Mouse (Mus musculus) myocyte (in vitro differentiated cells): ENCODE data around the gene Hcrtr1. TPM values are rescaled to one million over a fixed set of nuclear protein-coding genes. Genes with fewer than 3 reads are reported as not detected.

Experiments
- H3K27me3 ChIP-seq: one replicate; pipeline ENCODE4 v1.6.1; 2011; ENCODE audit not compliant: control insufficient read depth, insufficient read depth, insufficient read length
- H3K36me3 ChIP-seq: one replicate; pipeline ENCODE4 v1.6.1; 2011; ENCODE audit not compliant: control insufficient read depth, insufficient read depth
- H3K4me2 ChIP-seq: one replicate; pipeline ENCODE4 v1.6.1; 2011; ENCODE audit warnings: low read depth, control low read depth
- H3K4me3 ChIP-seq: one replicate; pipeline ENCODE4 v1.5.1; 2011; ENCODE audit warnings: mild to moderate bottlenecking, control low read depth, moderate library complexity
- H3K79me2 ChIP-seq: one replicate; pipeline ENCODE4 v1.6.1; 2011; ENCODE audit not compliant: control insufficient read depth, insufficient read depth
- H3ac ChIP-seq: one replicate; pipeline ENCODE4 v1.6.1; 2011; ENCODE audit not compliant: control insufficient read depth, insufficient read length
- MAX ChIP-seq: IDR thresholded peaks from one replicate; pipeline ENCODE4 v1.6.1; 2011; ENCODE audit warnings: low read depth, mild to moderate bottlenecking, control low read depth
- MYOG ChIP-seq, 3 experiments: IDR thresholded peaks; one replicate each; pipeline ENCODE4 v1.6.1; 2011; ENCODE audit warnings: control low read depth in 2 of 3, low read depth in 2 of 3, mild to moderate bottlenecking in 2 of 3; ENCODE audit not compliant: insufficient read length in 2 of 3, control insufficient read depth in 1 of 3, insufficient read depth in 1 of 3
- polyA plus RNA-seq: library from polyadenylated mRNA; unstranded; fragments of >200 nt; fragmentation: generic; extraction: Trizol; gene quantifications from one replicate; pipeline ENCODE4 v1.2.1, GENCODE M21; 2012; ENCODE audit warnings: missing spikeins

The Hcrtr1 gene
- polyA plus RNA-seq, 1 experiment = not detected

GRCm38 (mm10) chr4:130081345-130082190 lies 57.6 kb downstream of the Hcrtr1 start:
- TF ChIP-seq MYOG (IDR thresholded peaks at IDR 0.05; ENCODE audit: control insufficient read depth in 1 of 3, insufficient read depth in 1 of 3, insufficient read length in 2 of 3, low read depth in 2 of 3) (peak in 1 of 3 experiments; percentile 9), MAX (no peak)
- H3K4me2 ChIP-seq = no peak overlapping the region
- no peaks in the 10 kb centered on the region for H3K27me3 ChIP-seq
- H3K36me3 ChIP-seq = no peaks in the 10 kb centered on the region
- no peaks in the 10 kb centered on the region for H3K79me2 ChIP-seq
- no peak overlapping the region for H3K4me3 ChIP-seq
- no peak overlapping the region for H3ac ChIP-seq

Other genes starting within 250 kb of the Hcrtr1 start
- gene Spocd1, start 210.1 kb downstream of the Hcrtr1 start, polyA plus RNA-seq = not detected
- 0.08 TPM for gene Adgrb2, start 154.5 kb downstream of the Hcrtr1 start, polyA plus RNA-seq
- 13.9 TPM for gene Col16a1, start 91.5 kb downstream of the Hcrtr1 start, polyA plus RNA-seq
- 62.4 TPM for gene Pef1, start 36.8 kb downstream of the Hcrtr1 start, polyA plus RNA-seq
- gene Tinagl1, start 35.8 kb upstream of the Hcrtr1 start, polyA plus RNA-seq = 1.6 TPM
- not detected for gene Gm853, start 83.0 kb upstream of the Hcrtr1 start, polyA plus RNA-seq
- 120 TPM for gene Serinc2, start 139.8 kb upstream of the Hcrtr1 start, polyA plus RNA-seq
- 71.9 TPM for gene Fabp3, start 169.2 kb upstream of the Hcrtr1 start, polyA plus RNA-seq
- gene Gm10570, start 169.3 kb upstream of the Hcrtr1 start, polyA plus RNA-seq = 0.24 TPM
- gene Zcchc17, start 220.6 kb upstream of the Hcrtr1 start, polyA plus RNA-seq = 24.0 TPM
- gene Snrnp40, start 220.8 kb upstream of the Hcrtr1 start, polyA plus RNA-seq = 37.8 TPM